Mouse (Mus musculus) ES-E14 (cell line): ENCODE data around the gene Fcor.

Experiments
- CHD2 ChIP-seq: IDR thresholded peaks from 2 replicates; pipeline ENCODE4 v1.6.1; 2014; ENCODE audit warnings: mild to moderate bottlenecking, low read depth, low read length, inconsistent platforms
- ZC3H11A ChIP-seq: IDR thresholded peaks from 2 replicates; pipeline ENCODE4 v1.6.1; 2012; ENCODE audit warnings: low read depth, mild to moderate bottlenecking, inconsistent platforms, low read length, borderline replicate concordance

DNA sequence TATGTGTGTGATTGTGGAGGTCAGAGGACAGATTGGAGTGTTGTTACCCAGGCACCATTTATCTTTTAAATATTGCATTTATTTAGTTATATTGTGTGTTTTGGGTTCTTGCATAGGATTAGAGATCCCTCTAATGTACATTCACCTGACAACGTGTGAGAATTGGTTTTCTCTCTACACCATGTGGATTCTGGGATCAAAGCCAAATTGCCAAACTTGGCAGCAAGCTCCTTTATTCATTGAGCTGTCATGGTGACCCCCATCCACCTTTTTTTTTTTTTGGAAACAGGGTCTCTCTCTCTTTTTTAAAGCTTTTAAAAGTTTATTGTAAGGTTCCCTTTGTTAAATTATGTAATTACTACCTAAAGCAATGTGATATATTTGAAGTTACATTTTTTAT, 48.9 kb upstream of the Fcor start:
- TF ChIP-seq CHD2 (no peak), ZC3H11A (no peak)
